Mouse (Mus musculus): ENCODE measurements around the gene Kat8. TPM values are rescaled to one million over a fixed set of nuclear protein-coding genes. Genes with fewer than 3 reads are reported as not detected.

The Kat8 gene
- polyA plus RNA-seq, 1 experiment from 2014 or later: 44.2 TPM

DNA sequence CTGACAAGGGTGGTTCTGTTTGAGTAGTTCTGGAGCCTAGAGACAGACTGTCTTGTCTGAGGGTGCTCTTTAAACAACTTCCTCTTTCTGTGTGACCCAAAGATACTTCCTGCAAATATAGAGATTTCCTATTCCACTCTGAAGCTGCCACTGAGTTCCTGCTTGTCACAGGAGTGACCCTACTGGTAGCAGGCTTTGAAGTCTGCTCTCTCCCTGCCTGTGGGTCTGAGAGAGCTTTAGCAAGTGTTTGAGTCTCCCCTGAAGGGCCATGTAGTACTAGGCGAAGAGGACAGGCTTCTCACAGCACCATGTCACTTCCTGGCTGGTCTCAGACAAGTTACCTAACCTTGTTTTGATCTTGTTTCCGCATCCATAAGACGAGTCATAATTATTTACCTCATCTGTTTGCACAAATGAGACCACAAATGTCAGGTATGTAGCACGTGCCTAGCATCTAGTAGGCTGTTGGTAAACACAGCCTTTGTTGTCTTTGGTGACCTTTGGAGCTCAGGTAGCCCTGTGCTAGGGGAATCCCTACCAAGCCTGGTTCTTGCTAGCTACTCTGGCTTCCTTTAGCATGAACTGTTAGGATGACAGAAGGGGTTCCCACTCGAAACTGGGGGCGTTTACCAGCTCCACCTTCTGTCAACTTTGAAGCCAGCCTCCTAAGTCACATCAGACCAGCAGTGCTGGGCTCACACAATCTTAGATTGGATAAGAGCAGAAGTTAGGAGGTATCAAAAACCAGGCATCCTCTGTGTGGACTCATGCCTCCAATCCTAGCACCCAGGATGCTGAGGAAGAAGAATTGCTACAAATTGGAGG lies 10.3 kb downstream of the Kat8 start:
- no peak overlapping the region for H3K4me2 ChIP-seq
- no peaks in the 10 kb centered on the region for H3K9me3 ChIP-seq (ENCODE audit: control insufficient read depth, low read length)
- DNase-seq (ENCODE audit: low spot score): no peak
- peaks cover 11% of the 10 kb centered on the region; the same call in 1 of the 2 replicates for H3K36me3 ChIP-seq (ENCODE audit: control insufficient read depth, insufficient read depth, low read length)
- ATAC-seq (replicated peaks; ENCODE audit: low FRiP score): no peak
- H3K4me1 ChIP-seq (replicated peaks; ENCODE audit: control insufficient read depth, insufficient read depth, low read length): peaks cover 10% of the 10 kb centered on the region; the same call in 1 of the 2 replicates
- H3K27me3 ChIP-seq (replicated peaks; ENCODE audit: control insufficient read depth, insufficient read depth, low read length): no peaks in the 10 kb centered on the region
- H3K4me3 ChIP-seq (ENCODE audit: low read depth, low read length): no peak overlapping the region
- WGBS: 62% methylated on average over 6 of the region's 6 CpGs
- H3K27ac ChIP-seq (ENCODE audit: low read depth, low read length): no peak overlapping the region
- H3K9ac ChIP-seq (ENCODE audit: low read depth, low read length): no peak overlapping the region

- Histone ChIP-seq H3K27ac (ENCODE audit: low read depth, low read length) (no peak overlapping the region), H3K9me3 (ENCODE audit: control insufficient read depth, low read length) (no peaks in the 10 kb centered on the region), H3K9ac (ENCODE audit: low read depth, low read length) (no peak overlapping the region), H3K36me3 (ENCODE audit: control insufficient read depth, insufficient read depth, low read length) (peaks cover 9% of the 10 kb centered on the region; the same call in 1 of the 2 replicates), H3K4me3 (ENCODE audit: low read depth, low read length) (no peak overlapping the region), H3K4me1 (replicated peaks; ENCODE audit: control insufficient read depth, insufficient read depth, low read length) (peaks cover 11% of the 10 kb centered on the region; the same call in 1 of the 2 replicates), H3K27me3 (replicated peaks; ENCODE audit: control insufficient read depth, insufficient read depth, low read length) (no peaks in the 10 kb centered on the region), H3K4me2 (no peak overlapping the region)
- no peak for DNase-seq (ENCODE audit: low spot score)
- WGBS: 86% methylated on average over 5 of the region's 5 CpGs
- ATAC-seq (replicated peaks; ENCODE audit: low FRiP score): no peak
Observed at GRCm38 (mm10) chr7:127923714-127924113, 11.4 kb downstream of the Kat8 start.

DNA sequence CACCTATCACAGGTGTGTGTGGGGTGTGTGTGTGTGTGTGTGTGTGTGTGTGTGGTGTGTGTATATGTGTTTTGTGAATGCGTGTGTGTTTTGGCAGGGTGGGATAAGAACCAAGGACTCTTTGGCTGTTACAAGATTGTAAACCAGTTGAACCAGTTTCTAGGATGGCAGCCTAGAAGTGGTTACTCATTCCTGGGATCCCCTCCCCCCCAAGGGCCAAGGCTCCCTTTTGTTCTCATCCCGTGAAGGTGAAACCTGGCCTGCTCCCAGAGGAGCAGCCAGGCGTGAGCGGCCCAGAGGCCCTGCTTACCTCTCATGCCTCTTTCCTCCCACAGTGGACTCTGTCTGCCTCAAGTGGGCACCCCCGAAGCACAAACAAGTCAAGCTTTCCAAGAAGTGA lies 12.9 kb downstream of the Kat8 start:
- peaks cover 25% of the 10 kb centered on the region for H3K4me1 ChIP-seq (replicated peaks; ENCODE audit: control insufficient read depth, insufficient read depth, low read length)

DNA sequence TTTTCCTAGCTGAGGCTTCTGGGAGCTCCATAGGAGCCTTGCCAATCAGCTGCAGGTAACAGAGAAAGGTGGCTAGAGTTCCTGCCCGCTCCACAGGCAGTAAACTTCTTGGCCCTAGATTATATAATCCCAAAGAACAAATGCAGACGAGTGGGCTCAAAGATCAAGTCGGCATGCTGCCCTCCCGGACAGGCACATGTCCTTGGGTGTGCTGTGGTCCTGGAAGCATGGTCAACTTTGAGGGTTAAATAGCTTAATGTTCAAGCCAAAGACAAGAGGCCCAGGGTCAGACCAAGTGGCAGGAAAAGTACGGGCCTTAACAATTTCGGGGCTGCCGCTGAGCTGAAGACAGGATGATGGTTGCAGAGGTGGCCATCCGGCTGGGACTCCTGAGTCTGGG lies 13.8 kb downstream of the Kat8 start:
- Histone ChIP-seq H3K27ac (ENCODE audit: low read depth, low read length) (no peak overlapping the region), H3K9me3 (ENCODE audit: control insufficient read depth, low read length) (no peaks in the 10 kb centered on the region), H3K4me3 (ENCODE audit: low read depth, low read length) (no peak overlapping the region), H3K9ac (ENCODE audit: low read depth, low read length) (no peak overlapping the region), H3K4me2 (no peak overlapping the region), H3K4me1 (replicated peaks; ENCODE audit: control insufficient read depth, insufficient read depth, low read length) (peaks cover 27% of the 10 kb centered on the region), H3K36me3 (ENCODE audit: control insufficient read depth, insufficient read depth, low read length) (peaks cover 9% of the 10 kb centered on the region; the same call in 1 of the 2 replicates), H3K27me3 (replicated peaks; ENCODE audit: control insufficient read depth, insufficient read depth, low read length) (no peaks in the 10 kb centered on the region)
- no peak for ATAC-seq (replicated peaks; ENCODE audit: low FRiP score)
- DNase-seq (ENCODE audit: low spot score): no peak
- 86% methylated on average over 8 of the region's 8 CpGs for WGBS

More for the DNA sequence above, 12.9 kb downstream of the Kat8 start:
- Histone ChIP-seq H3K27ac (ENCODE audit: low read depth, low read length) (no peak overlapping the region), H3K9me3 (ENCODE audit: control insufficient read depth, low read length) (no peaks in the 10 kb centered on the region), H3K27me3 (replicated peaks; ENCODE audit: control insufficient read depth, insufficient read depth, low read length) (no peaks in the 10 kb centered on the region), H3K36me3 (ENCODE audit: control insufficient read depth, insufficient read depth, low read length) (peaks cover 9% of the 10 kb centered on the region; the same call in 1 of the 2 replicates), H3K9ac (ENCODE audit: low read depth, low read length) (no peak overlapping the region), H3K4me2 (no peak overlapping the region), H3K4me3 (ENCODE audit: low read depth, low read length) (no peak overlapping the region)
- WGBS: 82% methylated on average over 5 of the region's 5 CpGs
- ATAC-seq (replicated peaks; ENCODE audit: low FRiP score) (no peak), DNase-seq (ENCODE audit: low spot score) (no peak)

DNA sequence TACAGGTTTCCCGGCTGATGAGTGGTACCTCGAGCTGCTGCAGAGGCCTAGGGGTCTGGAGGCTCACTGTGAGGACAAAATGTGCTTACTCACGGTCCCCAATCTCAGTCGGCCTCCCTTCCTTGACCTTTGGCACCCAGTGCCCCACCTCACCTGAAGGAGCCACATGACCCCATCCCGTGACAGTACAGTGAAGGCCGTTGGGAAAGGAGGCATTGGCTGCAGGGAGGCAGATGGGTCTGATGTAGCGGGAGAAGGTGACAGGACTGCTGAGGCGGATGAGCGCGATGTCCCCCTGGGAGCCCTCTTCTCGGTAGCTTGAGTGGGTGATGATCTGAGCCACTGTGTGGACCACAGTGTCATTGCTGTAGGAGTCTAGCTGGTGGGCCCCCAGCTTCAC lies 14.5 kb downstream of the Kat8 start:
- WGBS: 82% methylated on average over 11 of the region's 11 CpGs
- Histone ChIP-seq H3K4me2 (no peak overlapping the region), H3K4me1 (replicated peaks; ENCODE audit: control insufficient read depth, insufficient read depth, low read length) (peaks cover 31% of the 10 kb centered on the region)

DNA sequence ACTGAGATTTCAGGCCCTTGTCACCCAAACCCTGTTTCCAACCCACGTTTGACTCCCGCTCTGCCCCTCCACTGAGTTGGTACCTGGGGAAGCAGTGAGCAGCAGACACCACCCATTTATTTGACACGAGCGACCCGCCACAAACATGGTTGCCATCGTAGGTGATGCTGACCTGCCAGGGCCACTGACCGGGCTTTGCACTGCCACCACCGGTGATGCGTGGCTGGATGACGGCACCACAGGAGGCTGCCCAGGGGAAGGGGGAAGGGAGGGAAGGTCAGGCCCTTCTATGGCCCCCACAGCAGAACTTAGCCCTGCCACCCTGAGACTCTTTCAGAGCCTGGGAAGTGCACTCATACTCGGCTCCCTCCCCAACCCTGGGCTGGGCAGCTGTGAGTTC lies 15.4 kb downstream of the Kat8 start:
- Histone ChIP-seq H3K9ac (ENCODE audit: low read depth, low read length) (no peak overlapping the region), H3K27me3 (replicated peaks; ENCODE audit: control insufficient read depth, insufficient read depth, low read length) (no peaks in the 10 kb centered on the region), H3K4me3 (ENCODE audit: low read depth, low read length) (no peak overlapping the region), H3K4me1 (replicated peaks; ENCODE audit: control insufficient read depth, insufficient read depth, low read length) (peaks cover 25% of the 10 kb centered on the region), H3K36me3 (ENCODE audit: control insufficient read depth, insufficient read depth, low read length) (peaks cover 9% of the 10 kb centered on the region; the same call in 1 of the 2 replicates), H3K9me3 (ENCODE audit: control insufficient read depth, low read length) (no peaks in the 10 kb centered on the region), H3K4me2 (no peak overlapping the region), H3K27ac (ENCODE audit: low read depth, low read length) (no peak overlapping the region)
- DNase-seq (ENCODE audit: low spot score): no peak
- WGBS: 92% methylated on average over 11 of the region's 11 CpGs
- ATAC-seq (replicated peaks; ENCODE audit: low FRiP score): no peak

More for the DNA sequence above, 14.5 kb downstream of the Kat8 start:
- no peak overlapping the region for H3K4me3 ChIP-seq (ENCODE audit: low read depth, low read length)
- no peak overlapping the region for H3K9ac ChIP-seq (ENCODE audit: low read depth, low read length)
- no peak for ATAC-seq (replicated peaks; ENCODE audit: low FRiP score)
- H3K27me3 ChIP-seq (replicated peaks; ENCODE audit: control insufficient read depth, insufficient read depth, low read length): no peaks in the 10 kb centered on the region
- H3K9me3 ChIP-seq (ENCODE audit: control insufficient read depth, low read length): no peaks in the 10 kb centered on the region
- no peak for DNase-seq (ENCODE audit: low spot score)
- peaks cover 9% of the 10 kb centered on the region; the same call in 1 of the 2 replicates for H3K36me3 ChIP-seq (ENCODE audit: control insufficient read depth, insufficient read depth, low read length)
- H3K27ac ChIP-seq (ENCODE audit: low read depth, low read length): no peak overlapping the region

DNA sequence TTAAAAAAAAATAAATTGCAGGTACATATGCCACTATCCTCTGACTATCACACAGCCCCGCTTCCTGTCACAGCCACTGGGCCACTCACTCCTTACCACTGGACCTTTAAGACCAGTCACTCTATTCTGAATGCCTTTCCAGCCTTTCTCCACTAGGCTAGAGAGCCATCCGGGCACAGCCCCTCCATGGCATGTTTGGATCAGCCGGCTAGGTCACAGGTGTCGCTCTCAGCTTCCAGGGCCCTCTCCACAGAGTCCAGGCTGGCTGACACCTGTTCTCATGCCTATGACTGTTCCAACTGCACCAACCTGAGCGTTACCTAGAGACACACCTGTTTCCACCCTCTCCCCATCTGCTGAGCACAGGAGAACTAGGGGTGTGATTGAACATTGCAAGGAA lies 16.3 kb downstream of the Kat8 start:
- 59% methylated on average over 5 of the region's 5 CpGs for WGBS
- Histone ChIP-seq H3K36me3 (ENCODE audit: control insufficient read depth, insufficient read depth, low read length) (peaks cover 3% of the 10 kb centered on the region; the same call in 1 of the 2 replicates), H3K4me2 (peak overlapping the region; percentile 59), H3K27ac (ENCODE audit: low read depth, low read length) (no peak overlapping the region), H3K27me3 (replicated peaks; ENCODE audit: control insufficient read depth, insufficient read depth, low read length) (no peaks in the 10 kb centered on the region), H3K4me3 (ENCODE audit: low read depth, low read length) (no peak overlapping the region), H3K4me1 (replicated peaks; ENCODE audit: control insufficient read depth, insufficient read depth, low read length) (peaks cover 30% of the 10 kb centered on the region), H3K9ac (ENCODE audit: low read depth, low read length) (no peak overlapping the region), H3K9me3 (ENCODE audit: control insufficient read depth, low read length) (no peaks in the 10 kb centered on the region)
- DNase-seq (ENCODE audit: low spot score) (no peak), ATAC-seq (replicated peaks; ENCODE audit: low FRiP score) (no peak)

- H3K4me1 ChIP-seq (replicated peaks; ENCODE audit: control insufficient read depth, insufficient read depth, low read length): peaks cover 36% of the 10 kb centered on the region
- ATAC-seq (replicated peaks; ENCODE audit: low FRiP score) (no peak), DNase-seq (ENCODE audit: low spot score) (no peak)
- H3K4me3 ChIP-seq (ENCODE audit: low read depth, low read length): peak within 1 kb of the TSS; percentile 34
- no peaks in the 10 kb centered on the region for H3K27me3 ChIP-seq (replicated peaks; ENCODE audit: control insufficient read depth, insufficient read depth, low read length)
- H3K9ac ChIP-seq (ENCODE audit: low read depth, low read length): peak within 1 kb of the TSS; percentile 56
- peak within 1 kb of the TSS; percentile 59 for H3K4me2 ChIP-seq
- WGBS: 14% methylated on average over 6 of the region's 6 CpGs
- no peak within 1 kb of the TSS for H3K27ac ChIP-seq (ENCODE audit: low read depth, low read length)
- H3K9me3 ChIP-seq (ENCODE audit: control insufficient read depth, low read length): no peaks in the 10 kb centered on the region
- peaks cover 3% of the 10 kb centered on the region; the same call in 1 of the 2 replicates for H3K36me3 ChIP-seq (ENCODE audit: control insufficient read depth, insufficient read depth, low read length)
Observed at GRCm38 (mm10) chr7:127929923-127930322, 17.6 kb downstream of the Kat8 start, which contains the start of gene Prss8. Gene Prss8, minus strand, starts transcription at chr7:127930104.

- H3K4me1 ChIP-seq (replicated peaks; ENCODE audit: control insufficient read depth, insufficient read depth, low read length): peaks cover 39% of the 10 kb centered on the region
Observed at GRCm38 (mm10) chr7:127930636-127931035, 18.3 kb downstream of the Kat8 start.

More at GRCm38 (mm10) chr7:127930636-127931035, 18.3 kb downstream of the Kat8 start:
- Histone ChIP-seq H3K36me3 (ENCODE audit: control insufficient read depth, insufficient read depth, low read length) (peaks cover 2% of the 10 kb centered on the region; the same call in 1 of the 2 replicates), H3K4me3 (ENCODE audit: low read depth, low read length) (no peak overlapping the region), H3K27ac (ENCODE audit: low read depth, low read length) (no peak overlapping the region), H3K4me2 (no peak overlapping the region), H3K27me3 (replicated peaks; ENCODE audit: control insufficient read depth, insufficient read depth, low read length) (no peaks in the 10 kb centered on the region), H3K9me3 (ENCODE audit: control insufficient read depth, low read length) (no peaks in the 10 kb centered on the region), H3K9ac (ENCODE audit: low read depth, low read length) (no peak overlapping the region)
- WGBS: 79% methylated on average over 5 of the region's 5 CpGs
- ATAC-seq (replicated peaks; ENCODE audit: low FRiP score) (no peak), DNase-seq (ENCODE audit: low spot score) (no peak)

Data from liver, embryonic 11.5 days (tissue).